ENCODE assay signal across 8 mouse cellular contexts in the genomic region with DNA sequence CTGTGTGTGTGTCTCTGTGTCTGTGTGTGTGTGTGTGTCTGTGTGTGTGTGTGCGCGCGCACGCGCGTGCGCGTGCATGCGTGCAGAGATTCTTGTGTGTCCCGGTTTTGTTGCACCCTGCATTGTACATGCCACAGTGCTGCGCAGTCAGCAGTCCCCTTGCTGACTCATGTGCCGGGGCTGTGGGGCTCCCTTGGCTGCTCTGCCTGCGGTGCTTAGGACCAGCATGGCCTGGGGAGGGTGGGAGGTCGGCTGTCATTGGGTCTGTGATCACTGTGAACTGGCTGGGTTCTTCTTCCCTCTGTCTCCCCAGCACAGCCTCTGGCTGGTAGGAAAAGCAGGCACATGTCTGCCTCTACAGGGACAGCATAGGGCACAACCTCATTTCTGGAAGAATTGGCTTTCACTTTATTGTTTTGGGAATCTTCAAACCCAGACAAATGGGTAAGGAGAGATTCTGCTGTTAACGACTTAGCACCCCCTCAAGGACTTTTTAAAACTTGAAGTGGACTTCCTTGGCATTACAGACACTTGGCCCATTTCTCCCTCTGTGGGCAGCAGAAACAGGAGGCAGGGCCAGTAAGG. TPM values are rescaled to one million over a fixed set of nuclear protein-coding genes. Genes with fewer than 3 reads are reported as not detected.
DNase-seq lines count a peak whose midpoint lies in the region; ATAC-seq and TF ChIP-seq lines count a peak whose summit lies in the region.

No protein-coding gene starts in this region.

- H3K27ac ChIP-seq in forebrain, postnatal 0 days (ENCODE audit: low read depth, low read length): 0 out of 2 replicates have a peak overlapping the region, but pooled peaks have one; percentile 68
- H3K27ac ChIP-seq in intestine, embryonic 16.5 days (ENCODE audit: low read length): peak overlapping the region; percentile 86
- peak overlapping the region; percentile 82 for H3K27ac ChIP-seq in liver, postnatal 0 days (ENCODE audit: low read depth)
- H3K27ac ChIP-seq in neural tube, embryonic 13.5 days (replicated peaks): peak overlapping the region; percentile 85

- H3K36me3 ChIP-seq in forebrain, postnatal 0 days (ENCODE audit: insufficient read depth): no peaks in the 10 kb centered on the region
- no peaks in the 10 kb centered on the region for H3K36me3 ChIP-seq in intestine, embryonic 16.5 days (ENCODE audit: control insufficient read depth, insufficient read depth, low read length)
- no peaks in the 10 kb centered on the region for H3K36me3 ChIP-seq in liver, postnatal 0 days (replicated peaks; ENCODE audit: insufficient read depth, low read length)
- no peaks in the 10 kb centered on the region; the same call in 1 of the 2 replicates for H3K36me3 ChIP-seq in neural tube, embryonic 13.5 days

- peaks cover 36% of the 10 kb centered on the region for H3K4me1 ChIP-seq in forebrain, postnatal 0 days (ENCODE audit: insufficient read depth)
- peaks cover 23% of the 10 kb centered on the region; the same call in 1 of the 2 replicates for H3K4me1 ChIP-seq in intestine, embryonic 16.5 days (ENCODE audit: control insufficient read depth, insufficient read depth, low read length)
- H3K4me1 ChIP-seq in liver, postnatal 0 days (ENCODE audit: insufficient read depth): peaks cover 33% of the 10 kb centered on the region
- H3K4me1 ChIP-seq in neural tube, embryonic 13.5 days (replicated peaks): peaks cover 75% of the 10 kb centered on the region

- H3K4me3 ChIP-seq in forebrain, postnatal 0 days (ENCODE audit: low read depth, low read length): no peak overlapping the region
- H3K4me3 ChIP-seq in intestine, embryonic 16.5 days (ENCODE audit: low read length): peak overlapping the region; percentile 32
- H3K4me3 ChIP-seq in liver, postnatal 0 days (ENCODE audit: low read depth, low read length): peak overlapping the region; percentile 43
- peak overlapping the region; percentile 13; the same call in 1 of the 2 replicates for H3K4me3 ChIP-seq in neural tube, embryonic 13.5 days

- H3K4me2 ChIP-seq in forebrain, postnatal 0 days (ENCODE audit: low read depth): peak overlapping the region; percentile 39
- H3K4me2 ChIP-seq in intestine, embryonic 16.5 days (ENCODE audit: low read depth, low read length): peak overlapping the region; percentile 50
- H3K4me2 ChIP-seq in liver, postnatal 0 days (ENCODE audit: low read depth, low read length): peak overlapping the region; percentile 72
- H3K4me2 ChIP-seq in neural tube, embryonic 13.5 days: peak overlapping the region; percentile 49

- no peak for TF ChIP-seq EP300 in liver, postnatal 0 days (IDR thresholded peaks at IDR 0.05; ENCODE audit: low read depth)

- DNase-seq in layer of hippocampus, adult 9-11 months: peak; percentile 34
- no peak for DNase-seq in layer of hippocampus, adult 9-10 months (ENCODE audit: low spot score)
- peak; percentile 44 for DNase-seq in ZHBTc4 (ENCODE audit: low read depth, low spot score)
- DNase-seq in forebrain, postnatal 0 days: no peak
- no peak for DNase-seq in liver, postnatal 0 days
- DNase-seq in c-Kit-positive CD71-positive TER-119-positive erythroid progenitor cells, embryonic 14.5 days (ENCODE audit: low spot score): no peak

- no peak overlapping the region for H3K9ac ChIP-seq in forebrain, postnatal 0 days
- peak overlapping the region; percentile 53 for H3K9ac ChIP-seq in intestine, embryonic 16.5 days (ENCODE audit: low read depth, low read length)
- peak overlapping the region; percentile 21 for H3K9ac ChIP-seq in liver, postnatal 0 days (replicated peaks)
- peak overlapping the region; percentile 63 for H3K9ac ChIP-seq in neural tube, embryonic 13.5 days

- TF ChIP-seq CTCF in forebrain, postnatal 0 days (IDR thresholded peaks at IDR 0.05; ENCODE audit: low read depth): no peak
- no peak for TF ChIP-seq CTCF in liver, postnatal 0 days (IDR thresholded peaks at IDR 0.05; ENCODE audit: low read depth)

- H3K27me3 ChIP-seq in forebrain, postnatal 0 days (ENCODE audit: insufficient read depth, low read length): no peaks in the 10 kb centered on the region
- no peaks in the 10 kb centered on the region for H3K27me3 ChIP-seq in intestine, embryonic 16.5 days (replicated peaks; ENCODE audit: control insufficient read depth, insufficient read depth, low read length)
- no peaks in the 10 kb centered on the region for H3K27me3 ChIP-seq in liver, postnatal 0 days (ENCODE audit: insufficient read depth, low read length)
- H3K27me3 ChIP-seq in neural tube, embryonic 13.5 days: no peaks in the 10 kb centered on the region

- no peaks in the 10 kb centered on the region for H3K9me3 ChIP-seq in forebrain, postnatal 0 days (ENCODE audit: low read length)
- no peaks in the 10 kb centered on the region for H3K9me3 ChIP-seq in intestine, embryonic 16.5 days (ENCODE audit: control insufficient read depth, low read length)
- no peaks in the 10 kb centered on the region for H3K9me3 ChIP-seq in liver, postnatal 0 days (ENCODE audit: low read length)
- H3K9me3 ChIP-seq in neural tube, embryonic 13.5 days: no peaks in the 10 kb centered on the region

- WGBS in forebrain, postnatal 0 days: 56% methylated on average over 15 of the region's 15 CpGs
- 62% methylated on average over 15 of the region's 15 CpGs for WGBS in intestine, embryonic 16.5 days
- WGBS in liver, postnatal 0 days (ENCODE audit: insufficient replicate concordance): 47% methylated on average over 15 of the region's 15 CpGs
- 67% methylated on average over 15 of the region's 15 CpGs for WGBS in neural tube, embryonic 13.5 days

- ATAC-seq in forebrain, postnatal 0 days: peak; percentile 28
- peak; percentile 39; the same call in 1 of the 2 replicates for ATAC-seq in intestine, embryonic 16.5 days
- peak; percentile 24; the same call in 1 of the 2 replicates for ATAC-seq in liver, postnatal 0 days
- ATAC-seq in neural tube, embryonic 13.5 days (ENCODE audit: low read depth): peak; percentile 44

RNA-seq across cellular contexts. Expression of a gene that starts 11.2 kb away (rescaled TPM):
- 16.2 and 19.0 TPM in 2 replicates for total RNA-seq in forebrain, postnatal 0 days (2014; rRNA removed)
- 9.1 and 16.0 TPM in 2 replicates for polyA plus RNA-seq in forebrain, postnatal 0 days (2015; fragmentation: Nextera tagmentation; extraction: Ambion mirVana)
- 2.4 and 3.2 TPM in 2 replicates for polyA plus RNA-seq in intestine, embryonic 16.5 days (2015; fragmentation: Nextera tagmentation; extraction: Ambion mirVana)
- polyA plus RNA-seq in liver, postnatal 0 days (2015; fragmentation: Nextera tagmentation; extraction: Ambion mirVana): 2.7 and 4.3 TPM in 2 replicates
- polyA plus RNA-seq in neural tube, embryonic 13.5 days (2015; fragmentation: Nextera tagmentation; extraction: Ambion mirVana): 31.5 and 37.7 TPM in 2 replicates

Comparison
In these comparisons a context has a peak if more than half of its experiments do, and no peak if none do; other contexts are left out.
1. DNase-seq: peak in layer of hippocampus, adult 9-11 months (single experiment) and ZHBTc4 (single experiment); none in layer of hippocampus, adult 9-10 months (single experiment), forebrain, postnatal 0 days (single experiment), liver, postnatal 0 days (single experiment) and c-Kit-positive CD71-positive TER-119-positive erythroid progenitor cells, embryonic 14.5 days (single experiment).
2. Peak in every context shown above with its lines, with median percentiles within 50 percentile points of each other: ATAC-seq, H3K27ac ChIP-seq and H3K4me2 ChIP-seq.